Mouse (Mus musculus): Measurements from ENCODE around the gene Slk.

Slk gene

DNA sequence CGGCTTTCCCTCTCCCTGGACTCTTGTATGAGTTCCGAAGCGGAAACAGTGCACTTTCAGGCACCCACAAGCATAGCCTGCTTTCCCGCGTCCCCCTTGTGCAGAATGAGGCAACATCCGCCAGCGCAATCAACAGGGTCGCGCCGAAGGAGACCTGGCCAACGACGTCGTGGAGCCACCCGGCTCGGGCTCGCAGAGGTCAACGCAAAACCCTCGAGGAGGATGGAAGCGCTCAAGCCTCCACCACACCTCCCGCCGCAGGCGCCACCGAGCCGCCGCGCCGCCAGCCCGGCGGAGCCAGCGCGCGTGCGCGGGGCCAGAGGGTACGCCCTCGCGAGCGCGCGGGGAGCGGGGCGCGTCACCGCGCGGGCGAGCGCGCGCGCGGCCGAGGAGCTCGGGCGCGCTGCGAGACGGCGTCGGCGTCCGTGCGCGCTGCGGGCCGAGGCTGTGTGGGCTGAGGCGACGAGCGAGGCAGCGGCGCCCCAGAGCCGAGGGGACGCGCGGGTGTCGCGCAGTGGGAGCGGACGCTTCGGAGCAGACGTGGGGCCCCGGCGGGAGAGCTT lies at the start of gene Slk:
Gene Slk, plus strand, starts transcription at position 454 of the 563 bp plus-strand sequence.
- under 1% methylated on average over 81 of the region's 83 CpGs for WGBS

DNA sequence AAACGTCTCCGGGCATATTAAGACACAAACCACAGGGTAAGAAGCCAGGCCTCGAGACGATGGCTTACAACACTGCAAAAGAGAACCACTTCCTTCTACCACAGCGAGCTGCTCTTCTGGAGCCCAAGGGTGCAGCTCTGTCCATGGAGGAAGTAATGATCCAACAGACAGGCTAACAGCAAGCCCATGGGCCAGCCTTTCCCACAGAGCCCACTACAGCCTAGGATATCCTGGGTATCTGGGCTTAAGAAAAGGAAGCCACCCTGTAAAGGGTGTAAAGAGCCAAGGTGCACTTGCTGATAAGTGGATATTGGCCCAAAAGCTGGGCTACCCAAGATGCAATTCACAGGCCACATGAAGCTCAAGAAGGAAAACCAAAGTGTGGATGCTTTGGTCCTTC lies 48.2 kb upstream of the Slk start:
- 80% methylated on average over 5 of the region's 5 CpGs for WGBS

DNA sequence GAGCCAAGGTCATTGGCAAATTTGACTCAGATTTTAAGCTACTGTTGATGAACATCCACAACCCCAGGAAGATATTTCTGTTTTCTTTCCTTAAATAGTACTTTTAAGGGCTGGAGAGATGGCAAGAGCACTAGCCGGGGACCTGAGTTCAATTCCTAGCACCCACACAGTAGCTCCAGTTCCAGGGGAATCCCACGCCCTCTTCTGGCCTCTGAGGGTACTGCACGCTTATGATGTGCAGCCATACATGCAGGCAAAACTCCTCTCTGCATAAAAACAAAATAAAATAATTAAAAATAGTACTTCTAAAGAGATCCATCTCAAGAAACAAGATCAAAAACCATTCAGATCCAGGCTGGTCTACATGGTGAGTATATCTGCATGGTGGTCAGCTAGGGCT lies 47.0 kb upstream of the Slk start:
- 92% methylated on average over 3 of the region's 3 CpGs for WGBS

DNA sequence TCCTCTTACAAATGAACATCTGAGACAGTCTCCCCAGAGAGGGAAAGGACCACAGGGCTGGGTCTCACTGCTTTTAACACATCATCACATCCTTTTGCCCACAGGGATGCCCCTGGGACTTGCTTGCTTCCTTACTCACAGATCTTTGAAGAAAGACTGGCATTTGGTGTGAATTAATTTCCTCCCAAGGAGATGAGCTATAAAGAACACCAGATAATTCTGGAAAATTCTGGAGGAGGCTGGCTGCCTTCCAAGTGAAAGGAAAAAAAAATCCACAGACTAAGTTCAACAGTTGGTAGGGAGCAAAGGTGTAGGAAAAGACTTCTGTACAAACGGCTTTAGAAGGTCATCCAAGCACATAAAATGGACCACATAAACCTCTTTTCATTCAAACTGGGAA lies 45.3 kb upstream of the Slk start:
- WGBS, result 43% methylated on average over 1 of the region's 1 CpGs

DNA sequence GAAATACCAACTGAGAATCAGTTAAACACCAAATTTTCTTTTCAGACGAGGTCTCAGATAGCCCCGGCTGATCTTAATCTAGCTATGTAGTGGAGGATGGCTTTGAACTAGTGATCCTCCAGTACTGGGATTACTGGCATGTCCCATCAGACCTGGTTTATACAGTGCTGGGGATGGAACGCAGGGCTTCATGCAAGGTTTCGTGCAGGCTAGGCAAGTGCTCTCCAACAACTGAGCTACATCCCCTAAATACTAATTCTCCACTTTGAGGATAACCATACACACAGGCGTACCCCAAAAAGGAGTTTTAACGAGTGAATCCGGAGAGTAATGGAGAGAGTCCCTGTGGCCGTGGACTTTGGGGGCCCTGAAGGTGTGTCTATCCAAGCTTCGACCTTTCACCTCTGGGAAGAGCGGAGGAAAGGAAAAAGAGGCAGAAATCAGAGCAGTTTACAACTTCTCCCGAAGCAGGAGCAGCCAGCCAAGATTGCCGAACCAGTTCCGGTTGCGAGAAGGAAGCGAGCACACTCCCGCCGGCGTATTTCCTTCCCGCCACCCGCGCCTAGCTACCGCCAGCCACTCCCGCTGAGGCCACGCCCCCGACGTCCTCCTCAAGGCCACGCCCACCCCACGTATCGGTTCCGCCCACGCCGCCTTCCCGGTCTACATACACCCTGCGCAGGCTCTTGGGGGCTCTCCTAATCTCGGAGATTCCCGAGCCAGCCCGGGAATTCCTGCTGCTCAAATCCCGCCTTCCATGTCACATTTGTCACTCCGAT lies 42.8 kb upstream of the Slk start:
- WGBS, result 3% methylated on average over 39 of the region's 39 CpGs

DNA sequence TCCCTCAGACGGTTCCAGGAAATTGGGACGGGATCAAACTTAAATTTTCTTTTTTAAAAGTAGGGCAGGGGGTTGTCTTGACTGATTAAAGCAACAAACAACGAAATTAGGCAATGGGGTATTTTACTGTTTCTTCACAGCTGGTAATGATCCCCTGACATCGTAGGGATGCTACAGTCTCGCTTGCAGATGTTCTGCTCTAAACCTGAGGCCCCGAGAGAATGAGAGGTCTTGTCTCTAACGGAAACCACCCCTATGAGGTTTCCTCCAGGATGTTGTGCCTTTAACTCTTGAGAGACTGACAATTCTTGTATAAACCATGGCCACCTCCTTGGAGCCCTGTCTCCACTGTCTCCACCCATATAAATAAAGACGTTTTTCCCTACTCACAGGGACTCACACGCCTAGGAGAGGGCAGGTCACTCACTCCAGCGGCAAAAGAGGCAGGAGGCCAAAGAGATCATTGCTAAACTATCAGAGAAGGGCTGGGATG lies 42.1 kb upstream of the Slk start, which contains the start of gene Stn1:
Gene Stn1, minus strand, starts transcription at position 208 of the 493 bp plus-strand sequence.
- 9% methylated on average over 10 of the region's 10 CpGs for WGBS

DNA sequence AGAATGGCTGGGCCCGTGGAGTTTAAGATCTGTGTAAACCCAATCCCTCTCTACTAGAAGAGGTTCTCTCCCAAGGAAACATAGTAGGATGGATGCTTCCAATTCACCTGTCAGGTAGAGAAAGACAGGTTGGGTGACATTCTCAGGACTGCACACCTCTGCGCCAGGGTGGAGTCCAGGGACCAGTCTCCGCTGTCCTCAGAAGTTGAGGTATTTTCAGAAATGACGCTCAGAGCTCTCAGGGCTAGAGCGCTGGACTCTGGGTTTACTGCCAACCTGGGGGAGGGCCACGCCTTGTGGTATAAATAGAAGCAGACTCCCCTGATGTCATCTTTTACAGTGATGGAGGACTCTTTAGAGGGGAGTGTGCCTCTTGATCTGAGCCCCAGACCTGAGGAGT lies 41.6 kb upstream of the Slk start:
- WGBS, result 70% methylated on average over 6 of the region's 6 CpGs

DNA sequence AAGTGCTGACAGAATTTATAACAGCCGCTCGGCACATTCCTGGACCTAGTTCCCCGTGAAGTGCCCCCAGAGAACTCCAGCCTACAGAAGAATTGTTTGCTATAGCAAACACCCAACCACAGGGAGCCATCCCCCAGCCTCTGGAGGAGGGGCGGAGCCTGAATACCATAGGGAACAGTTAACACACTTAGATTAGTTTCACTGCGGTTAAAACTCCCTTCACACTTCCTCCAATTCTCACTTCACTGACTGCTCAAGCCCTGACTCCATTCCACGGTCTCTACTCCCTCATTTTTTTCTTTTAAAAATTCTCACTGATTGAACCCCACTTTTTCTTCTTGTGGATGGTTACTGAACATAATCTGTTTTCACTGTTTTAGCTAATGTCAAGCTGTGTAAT lies 40.7 kb upstream of the Slk start:
- 58% methylated on average over 6 of the region's 6 CpGs for WGBS

DNA sequence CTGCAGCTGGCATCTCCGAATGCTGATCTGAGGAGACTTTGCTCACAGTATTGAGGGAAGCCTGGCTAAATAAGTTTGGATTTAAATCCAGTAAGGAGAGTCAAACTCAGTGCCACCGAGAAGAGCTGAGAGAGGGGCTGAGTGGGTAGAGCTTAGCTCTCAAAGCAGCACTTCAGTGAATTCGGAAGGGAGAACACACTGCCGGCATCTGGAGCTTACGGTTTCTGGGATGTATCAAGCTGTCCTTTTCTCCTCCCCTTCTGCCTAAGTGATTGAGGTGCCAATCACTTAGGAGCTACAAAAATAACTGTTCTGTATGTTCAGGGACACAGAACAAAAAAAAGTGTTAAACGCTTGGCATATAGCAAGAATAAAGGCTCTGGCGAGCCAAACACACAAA lies 37.0 kb upstream of the Slk start:
- 27% methylated on average over 7 of the region's 7 CpGs for WGBS

DNA sequence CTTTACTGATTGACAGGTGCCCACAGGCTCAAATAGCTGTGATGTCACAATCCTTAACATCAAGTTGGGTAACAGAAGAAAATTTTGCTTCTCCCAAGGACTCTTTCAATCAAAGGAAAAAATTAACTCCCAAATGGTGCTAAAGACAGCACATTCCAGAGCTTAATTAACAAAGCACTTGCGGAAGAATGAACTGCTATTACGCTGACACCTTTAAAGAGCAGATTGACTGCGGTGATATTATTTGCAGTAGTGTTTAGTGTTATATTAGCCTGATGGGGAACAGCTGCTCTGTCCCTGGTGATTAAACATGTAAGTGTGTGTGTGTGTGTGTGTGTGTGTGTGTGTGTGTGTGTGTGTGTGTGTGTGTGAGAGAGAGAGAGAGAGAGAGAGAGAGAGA lies 34.4 kb upstream of the Slk start:
- 79% methylated on average over 3 of the region's 3 CpGs for WGBS

DNA sequence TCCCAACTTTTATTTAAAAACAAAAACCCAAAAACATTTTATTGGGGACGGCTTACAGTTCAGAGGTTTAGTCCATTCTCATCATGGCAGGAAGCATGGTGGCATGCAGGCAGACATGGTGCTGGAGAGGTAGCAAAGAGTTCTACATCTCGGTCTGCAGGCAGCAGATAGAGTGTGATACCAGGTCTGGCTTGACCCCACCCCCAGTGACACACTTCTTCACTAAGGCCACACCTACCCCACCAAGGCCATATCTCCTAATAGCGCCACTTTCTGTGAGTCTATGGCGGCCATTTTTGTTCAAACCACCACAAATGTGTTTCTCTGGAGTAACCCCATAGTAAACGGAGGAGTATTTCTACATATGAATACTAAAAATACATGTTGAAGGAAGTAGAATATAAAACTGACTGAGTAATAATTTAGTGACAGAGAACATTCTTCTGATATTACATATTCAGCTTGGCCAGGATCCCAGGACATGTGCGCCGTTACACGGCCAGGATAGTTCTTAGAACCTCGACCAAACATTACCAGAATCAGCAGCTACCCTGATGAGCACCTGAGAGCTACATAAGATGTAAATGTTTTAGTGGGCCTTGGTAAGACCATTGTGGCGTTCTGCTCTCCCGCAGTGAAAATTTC lies 30.9 kb upstream of the Slk start:
- 92% methylated on average over 11 of the region's 11 CpGs for WGBS

DNA sequence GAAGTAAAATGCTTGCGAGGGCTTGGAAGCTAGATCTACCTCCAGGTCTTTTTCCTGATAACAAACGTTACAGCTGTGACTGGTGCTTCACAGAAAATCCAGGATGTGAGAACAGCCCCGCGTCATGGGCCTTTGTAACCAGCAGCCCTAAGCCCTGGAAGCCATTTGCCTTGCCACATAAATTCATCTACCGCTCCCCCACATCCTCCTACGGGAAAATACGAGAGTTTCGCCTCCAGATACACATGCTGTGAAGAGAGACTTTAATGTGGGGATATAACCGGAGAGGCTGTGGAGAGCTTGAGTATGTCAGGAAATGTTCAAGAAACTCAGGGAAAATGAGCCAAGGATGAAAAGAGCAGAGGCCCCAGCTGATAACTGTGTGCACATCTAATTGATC lies 30.3 kb upstream of the Slk start:
- 49% methylated on average over 9 of the region's 9 CpGs for WGBS

DNA sequence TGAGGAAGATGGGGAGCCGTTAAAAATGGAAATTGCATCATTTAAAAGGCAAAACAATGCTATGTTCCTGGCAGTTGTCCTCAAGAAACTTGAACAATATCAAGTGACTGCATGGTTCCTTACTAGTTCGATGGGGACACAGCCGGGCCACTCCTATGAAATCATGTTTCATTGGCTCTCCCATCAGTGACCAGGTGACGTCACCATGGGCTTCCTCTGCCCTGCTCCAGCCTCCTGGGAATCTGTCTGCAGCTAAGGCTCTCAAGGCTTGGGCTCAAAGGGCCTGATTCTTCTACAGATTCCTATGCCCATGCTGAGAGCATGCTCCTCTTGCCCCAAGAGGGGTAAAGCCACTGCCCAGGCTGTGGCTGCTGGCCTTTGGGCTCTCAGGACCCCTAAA lies 29.9 kb upstream of the Slk start:
- WGBS, result 56% methylated on average over 4 of the region's 4 CpGs

DNA sequence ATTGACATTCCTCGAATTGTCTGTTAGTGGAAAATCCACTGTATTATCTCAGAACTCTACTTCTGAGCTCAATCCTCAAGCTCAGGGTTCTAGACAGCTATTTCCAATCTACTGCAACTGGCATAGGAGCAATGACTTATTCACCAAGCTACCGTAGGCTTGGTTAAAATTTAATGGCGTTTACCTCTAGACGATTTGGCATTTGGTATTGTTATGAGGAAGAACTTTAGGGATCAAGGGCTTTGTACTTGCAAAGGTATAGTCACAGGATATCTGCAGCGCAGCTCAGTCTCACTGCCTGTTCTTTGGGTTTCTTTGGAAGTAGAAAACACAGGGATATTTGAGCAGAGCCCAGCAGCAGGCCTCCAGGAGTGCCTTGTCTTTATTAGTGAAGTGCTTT lies 20.3 kb upstream of the Slk start:
- 72% methylated on average over 5 of the region's 5 CpGs for WGBS

DNA sequence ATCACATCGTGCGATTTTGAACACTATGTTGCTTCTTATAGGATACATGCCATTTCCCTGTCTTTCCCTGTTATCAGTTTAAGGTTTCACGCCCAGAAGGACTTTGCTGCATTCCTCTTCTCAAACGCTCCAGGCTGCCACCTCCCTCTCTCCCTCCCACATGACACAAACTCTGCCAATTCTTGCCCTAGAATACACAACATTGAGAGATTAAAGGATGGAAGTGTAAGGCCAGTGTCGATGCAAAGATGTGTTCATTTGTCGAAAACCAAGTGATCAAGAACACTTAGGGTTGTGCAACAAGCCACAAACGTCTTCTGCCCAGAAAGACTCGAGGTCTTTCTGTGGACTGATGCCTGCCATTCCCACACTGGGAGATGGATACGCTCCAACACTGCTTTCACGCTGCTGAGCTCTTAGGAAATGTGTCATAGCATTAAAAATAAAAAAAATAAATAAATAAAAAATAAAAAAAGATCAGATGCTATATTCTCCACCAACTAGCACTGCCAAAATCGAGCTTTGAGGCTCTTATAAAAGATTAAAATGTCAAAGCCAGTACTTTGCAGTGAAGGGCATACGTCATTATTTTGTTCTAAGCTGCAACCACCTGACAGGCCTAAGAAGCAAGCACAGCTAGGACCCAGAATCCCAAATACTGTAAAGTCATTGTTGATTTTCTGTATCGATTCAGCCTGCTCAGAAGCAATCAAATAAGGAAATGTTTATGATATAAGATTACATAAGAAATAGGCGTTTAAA lies 19.5 kb upstream of the Slk start:
- 34% methylated on average over 14 of the region's 14 CpGs for WGBS

DNA sequence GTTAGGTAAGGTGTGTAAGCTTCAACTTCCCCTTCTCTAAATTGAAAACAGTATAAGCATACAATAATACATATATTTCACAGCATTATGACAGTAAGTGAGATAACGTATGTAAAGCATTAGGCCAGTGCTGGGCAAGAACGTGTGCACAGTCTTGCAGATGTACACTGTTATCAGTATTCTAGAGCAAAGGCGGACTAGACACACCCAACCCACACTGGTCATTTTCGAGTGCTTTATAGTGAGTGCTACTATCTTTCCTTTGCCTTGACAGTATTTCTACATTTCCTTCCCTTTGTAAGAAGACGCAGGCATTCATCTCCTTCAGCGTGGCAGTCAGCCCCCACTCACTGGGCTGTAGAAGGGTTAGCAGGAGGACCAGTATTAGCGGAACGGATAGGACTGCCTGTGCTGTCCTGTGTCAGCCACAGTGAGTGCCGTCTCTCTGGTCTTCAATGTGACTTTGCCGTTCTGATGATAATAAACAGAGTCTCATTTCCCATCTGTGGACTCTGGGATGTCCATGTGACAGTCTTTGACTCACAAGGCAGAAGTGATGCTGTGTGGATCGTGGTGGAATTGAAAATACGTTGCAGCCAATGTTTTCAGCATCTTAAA lies 18.8 kb upstream of the Slk start:
- WGBS, result 77% methylated on average over 12 of the region's 12 CpGs

DNA sequence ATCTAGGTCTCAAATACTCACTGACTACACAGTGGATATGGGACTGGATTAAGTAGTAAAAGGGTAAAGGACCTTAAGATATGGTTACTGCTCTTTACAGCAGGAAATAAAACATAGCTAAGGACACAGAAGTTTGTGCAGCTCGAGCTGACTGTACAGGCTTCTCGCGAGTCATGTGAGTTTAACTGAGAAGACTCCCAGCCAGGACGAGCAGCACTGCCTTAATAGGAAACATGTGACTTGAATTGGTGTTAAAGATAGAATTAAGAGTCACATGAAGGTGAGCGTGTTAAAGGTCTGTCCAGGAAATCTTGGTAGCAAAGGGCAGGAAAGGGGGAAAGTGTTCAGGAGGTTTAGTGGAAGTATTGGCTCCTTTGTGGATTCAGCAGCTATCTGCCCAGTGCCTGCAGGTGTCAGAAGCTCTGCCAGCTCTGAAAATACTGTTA lies 17.5 kb upstream of the Slk start:
- WGBS, result 53% methylated on average over 5 of the region's 5 CpGs

DNA sequence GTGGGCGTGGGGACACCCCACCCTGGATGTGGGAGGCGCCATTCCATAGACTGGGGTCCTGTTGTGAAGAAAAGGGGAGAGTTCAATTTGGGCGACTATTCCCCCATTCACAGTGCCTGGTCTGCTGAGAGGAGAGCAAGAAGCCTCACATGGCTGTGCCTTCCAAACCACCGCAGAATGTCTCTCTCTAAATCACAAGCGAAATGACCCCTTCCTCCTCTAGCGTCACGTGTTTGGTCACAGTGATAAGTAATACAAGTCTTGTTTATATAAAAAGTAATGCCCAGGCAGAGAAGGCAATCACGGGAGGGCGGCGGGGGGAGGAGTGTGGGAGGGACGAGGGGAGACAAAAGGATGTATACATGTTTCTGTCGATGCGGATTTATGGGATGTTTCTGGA lies 15.8 kb upstream of the Slk start:
- 85% methylated on average over 13 of the region's 13 CpGs for WGBS

DNA sequence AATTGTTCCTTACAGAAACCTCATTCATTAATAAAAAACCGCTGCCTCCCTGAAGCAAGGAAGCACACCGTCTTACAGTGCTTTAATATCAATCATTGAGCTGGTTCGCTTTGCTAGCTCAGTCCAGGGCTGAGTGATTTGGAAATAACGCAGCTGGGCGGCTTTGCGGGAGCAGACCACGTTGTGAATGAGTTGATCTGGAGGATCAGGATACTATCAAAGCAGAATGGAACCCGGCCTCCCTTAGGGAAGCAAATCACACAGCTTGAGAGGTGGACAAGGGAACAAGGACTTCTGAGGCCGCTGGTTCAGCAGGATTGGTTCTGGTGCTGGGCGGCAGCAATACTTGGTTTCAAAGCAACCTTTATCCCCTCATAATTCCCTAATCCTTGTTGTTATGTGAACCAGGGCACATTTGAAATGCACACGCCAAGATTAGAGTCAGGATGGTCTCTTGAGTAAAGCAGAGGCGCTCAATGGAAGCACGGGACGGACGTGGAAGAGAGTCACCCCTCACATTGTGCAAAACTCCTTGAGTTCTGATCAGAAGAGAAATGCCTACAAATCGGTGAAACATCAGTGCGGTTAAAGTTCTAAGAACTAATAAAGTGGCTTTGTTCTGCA lies 14.3 kb upstream of the Slk start:
- WGBS, result 81% methylated on average over 17 of the region's 17 CpGs

DNA sequence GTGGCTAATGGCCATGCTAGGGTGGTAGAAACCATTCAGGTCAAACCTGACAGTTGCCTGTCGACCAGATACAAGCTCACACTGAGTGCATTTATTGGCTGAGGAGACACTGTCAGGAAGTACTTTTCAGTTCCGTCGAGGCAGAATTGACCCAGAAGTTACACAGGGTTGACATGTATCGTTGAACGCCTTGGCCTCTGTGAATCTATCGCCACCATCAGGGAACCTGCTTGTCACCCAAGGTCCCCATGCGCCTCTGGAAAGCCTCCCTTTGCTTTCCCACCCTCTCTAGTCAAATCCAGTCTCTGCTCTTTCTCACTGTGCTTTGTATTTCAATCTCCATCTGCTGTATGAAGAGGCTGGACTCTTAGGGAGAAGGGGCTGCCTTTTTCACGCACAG lies 13.5 kb upstream of the Slk start:
- 90% methylated on average over 8 of the region's 8 CpGs for WGBS

DNA sequence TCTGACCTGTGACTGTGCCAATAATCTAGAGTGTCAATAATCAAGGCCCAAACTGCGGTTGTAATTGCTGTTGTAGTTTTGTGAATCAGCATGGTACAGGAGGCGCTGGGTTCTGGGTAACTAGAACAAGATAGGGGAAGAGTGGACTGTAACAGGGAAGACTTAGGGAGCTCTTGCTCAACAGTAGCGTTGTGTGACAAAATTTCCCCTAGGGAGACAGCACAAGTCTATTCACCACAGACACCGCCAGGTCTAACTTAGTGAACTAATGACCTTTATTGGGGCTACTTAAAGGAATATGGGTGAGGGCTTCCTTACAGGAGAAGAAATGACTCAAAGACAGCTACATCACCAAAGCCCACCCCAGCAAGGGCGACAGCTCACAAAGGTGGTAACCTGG lies 9.4 kb upstream of the Slk start:
- 98% methylated on average over 5 of the region's 5 CpGs for WGBS

Data from cerebral cortex, adult 2 months (tissue).